Mouse (Mus musculus): ENCODE measurements around the gene Spef1.

- TF ChIP-seq GATA1 (IDR thresholded peaks at IDR 0.05; ENCODE audit: borderline replicate concordance, low read length) (no peak), FLI1 (IDR thresholded peaks at IDR 0.05; ENCODE audit: low read length) (no peak)
Measured at GRCm38 (mm10) chr2:131201262-131201661, 14.2 kb upstream of the Spef1 start.
